Mouse (Mus musculus): Measurements from ENCODE around the gene Cfap43.
A peak's percentile ranks its signal among the peaks of the same experiment; 100 is the strongest.

The Cfap43 gene

GRCm38 (mm10) chr19:47914191-47914590 is 4.9 kb downstream of the Cfap43 start:
- DNase-seq, result no peak

GRCm38 (mm10) chr19:47913344-47913743 is 5.7 kb downstream of the Cfap43 start:
- DNase-seq, result no peak

- no peak for DNase-seq
Measured at GRCm38 (mm10) chr19:47910751-47911150, 8.3 kb downstream of the Cfap43 start.

GRCm38 (mm10) chr19:47910117-47910618 is 8.9 kb downstream of the Cfap43 start:
- no peak for DNase-seq

- DNase-seq, result peak; percentile 38
Measured at GRCm38 (mm10) chr19:47909387-47910116, 9.5 kb downstream of the Cfap43 start.

GRCm38 (mm10) chr19:47908961-47909371 is 10.1 kb downstream of the Cfap43 start:
- no peak for DNase-seq

- DNase-seq, result peak; percentile 71
Measured at GRCm38 (mm10) chr19:47907596-47907995, 11.5 kb downstream of the Cfap43 start.

GRCm38 (mm10) chr19:47905603-47906002 is 13.5 kb downstream of the Cfap43 start:
- no peak for DNase-seq

GRCm38 (mm10) chr19:47905081-47905480 is 14.0 kb downstream of the Cfap43 start:
- no peak for DNase-seq

- no peak for DNase-seq
Measured at GRCm38 (mm10) chr19:47903679-47904078, 15.4 kb downstream of the Cfap43 start.

GRCm38 (mm10) chr19:47902316-47903201 is 16.5 kb downstream of the Cfap43 start:
- DNase-seq, result peak; percentile 75

- no peak for DNase-seq
Measured at GRCm38 (mm10) chr19:47900558-47900957, 18.5 kb downstream of the Cfap43 start.

- no peak for DNase-seq
Measured at GRCm38 (mm10) chr19:47900012-47900411, 19.1 kb downstream of the Cfap43 start.

GRCm38 (mm10) chr19:47898472-47899079 is 20.5 kb downstream of the Cfap43 start:
- DNase-seq, result no peak

- DNase-seq, result no peak
Measured at GRCm38 (mm10) chr19:47893092-47893491, 26.0 kb downstream of the Cfap43 start.

GRCm38 (mm10) chr19:47891562-47892312 is 27.4 kb downstream of the Cfap43 start:
- peak; percentile 69 for DNase-seq

GRCm38 (mm10) chr19:47890489-47891130 is 28.5 kb downstream of the Cfap43 start:
- peak; percentile 76 for DNase-seq

GRCm38 (mm10) chr19:47888037-47888436 is 31.1 kb downstream of the Cfap43 start:
- no peak for DNase-seq

GRCm38 (mm10) chr19:47887417-47887816 is 31.7 kb downstream of the Cfap43 start:
- DNase-seq, result no peak

GRCm38 (mm10) chr19:47886617-47887016 is 32.5 kb downstream of the Cfap43 start:
- peak; percentile 89 for DNase-seq

GRCm38 (mm10) chr19:47885886-47886285 is 33.2 kb downstream of the Cfap43 start:
- DNase-seq, result no peak

GRCm38 (mm10) chr19:47885191-47885743 is 33.8 kb downstream of the Cfap43 start:
- no peak for DNase-seq

Measured in kidney, adult 9 months (tissue).